Mouse (Mus musculus): ENCODE measurements around the gene Tmprss4. TPM values are rescaled to one million over a fixed set of nuclear protein-coding genes. Genes with fewer than 3 reads are reported as not detected.

Gene Tmprss4
- total RNA-seq, 2 experiments from 2014 or later = not detected

GRCm38 (mm10) chr9:45138191-45139032, 65.5 kb downstream of the Tmprss4 start, which contains the start of gene Scn4b:
Scn4b (plus strand) TSS chr9:45138395.
- DNase-seq (ENCODE audit: low spot score in 2 of 2) = peak; percentile 19 to 41

DNA sequence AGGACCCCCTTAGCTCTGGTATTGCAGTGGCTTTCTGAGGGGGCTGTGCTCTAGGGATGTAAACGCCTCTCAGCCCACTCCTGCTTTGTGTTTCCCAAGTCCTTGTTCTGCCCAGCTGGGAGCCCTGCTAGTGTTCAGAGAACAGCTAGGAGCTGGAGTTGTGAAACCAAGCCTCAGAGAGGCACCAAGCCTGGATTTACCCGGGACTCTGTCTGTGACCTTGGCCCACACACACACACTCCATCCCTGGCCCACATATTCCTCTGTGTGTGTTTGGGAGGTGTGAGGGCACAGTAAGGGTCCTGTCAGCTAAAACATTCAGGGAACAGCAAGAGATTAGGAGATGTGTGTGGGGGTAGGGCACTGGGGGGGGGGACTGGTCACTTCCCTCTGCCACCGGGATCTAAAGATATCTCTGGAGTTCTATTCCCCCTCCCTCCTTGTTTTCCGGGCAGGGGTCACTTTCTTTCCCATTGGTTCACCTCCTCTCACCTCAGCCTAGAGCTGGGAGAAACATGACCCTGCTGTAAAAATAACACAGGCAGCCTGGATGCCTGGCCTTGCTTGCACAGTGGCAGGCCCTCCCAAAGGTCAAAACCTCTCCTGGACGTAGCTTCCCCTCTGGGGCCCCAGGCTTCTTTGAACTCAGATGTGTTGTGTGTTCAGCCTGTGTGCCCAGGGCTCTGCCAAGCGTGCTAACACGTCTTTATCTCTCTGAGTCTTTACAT, 67.3 kb downstream of the Tmprss4 start:
- DNase-seq (ENCODE audit: low spot score in 2 of 2) = no peak

DNA sequence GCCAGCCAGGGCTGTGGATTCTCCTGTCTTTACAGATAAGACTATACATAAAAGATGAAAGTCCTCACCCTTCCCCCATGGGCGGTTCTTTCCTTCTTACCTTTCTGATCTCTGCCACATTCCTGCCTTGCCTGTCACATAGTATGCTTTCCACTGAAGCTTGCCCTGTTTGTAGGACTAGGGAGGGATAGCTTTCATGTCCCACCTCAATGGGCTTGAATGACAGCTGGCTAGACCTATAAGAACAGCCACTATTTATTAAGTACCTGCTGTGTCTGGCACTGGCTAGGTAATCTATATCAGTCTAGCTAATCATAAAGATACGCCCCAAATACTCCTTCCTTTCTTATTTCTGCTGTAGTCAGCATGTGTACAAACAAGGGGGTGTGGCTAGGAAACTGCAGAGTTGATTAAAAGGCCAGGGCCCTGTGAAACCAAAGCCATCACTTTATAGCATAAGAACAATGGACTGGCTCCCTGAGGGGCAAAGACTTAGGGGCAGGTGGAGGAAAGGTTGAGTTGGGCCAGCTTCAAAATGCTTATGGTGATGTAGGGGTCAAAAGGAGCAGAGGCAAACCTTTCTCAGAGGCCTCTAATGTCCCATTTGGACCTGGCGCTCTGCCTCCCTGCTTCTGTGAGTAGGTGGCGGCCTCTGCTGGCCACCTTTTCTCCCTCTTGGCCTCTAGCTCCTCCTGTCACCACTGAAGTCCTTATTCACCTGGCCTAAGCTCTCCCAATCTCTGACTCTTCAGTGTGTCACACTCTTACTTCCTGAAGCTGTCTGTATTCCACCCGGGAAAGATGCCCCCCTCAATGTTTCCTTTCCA, 70.2 kb downstream of the Tmprss4 start:
- DNase-seq (ENCODE audit: low spot score in 2 of 2) = peak; percentile 36 to 53

GRCm38 (mm10) chr9:45130119-45130518, 73.8 kb downstream of the Tmprss4 start:
- no peak for DNase-seq (ENCODE audit: low spot score in 2 of 2)

- no peak for DNase-seq (ENCODE audit: low spot score in 2 of 2)
Measured at GRCm38 (mm10) chr9:45126941-45127340, 77.0 kb downstream of the Tmprss4 start.

DNA sequence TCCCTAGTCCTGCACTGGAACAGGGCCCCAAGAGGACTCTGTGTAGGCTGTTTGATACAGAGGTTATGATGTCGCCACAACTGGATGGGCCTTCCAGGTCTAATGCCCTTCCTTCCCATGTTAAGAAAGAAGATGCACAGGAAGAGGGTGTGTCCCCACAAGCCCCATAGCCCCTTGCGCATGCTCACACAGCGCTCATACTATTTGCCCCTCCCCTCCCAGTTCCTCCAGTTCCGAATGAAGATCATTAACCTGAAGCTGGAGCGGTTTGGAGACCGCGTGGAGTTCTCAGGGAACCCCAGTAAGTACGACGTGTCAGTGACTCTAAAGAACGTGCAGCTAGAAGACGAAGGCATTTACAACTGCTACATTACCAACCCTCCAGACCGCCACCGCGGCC, 78.7 kb downstream of the Tmprss4 start:
- DNase-seq (ENCODE audit: low spot score in 2 of 2) = no peak

Other genes with a start within 250 kb of the Tmprss4 start
- 100 to 1,000 TPM in 1 of 2 experiments, 10 to 100 TPM in 1; 85.6 to 103 TPM for gene Ube4a, start 238.5 kb downstream of the Tmprss4 start, total RNA-seq (2021)
- 1 to 10 TPM in 1 of 2 experiments, under 1 TPM in 1; 0.33 to 1.6 TPM for gene Cd3g, start 223.7 kb downstream of the Tmprss4 start, total RNA-seq (2021)
- under 1 TPM in 1 of 2 experiments, not detected in 1; 0.93 TPM for gene Cd3d, start 222.3 kb downstream of the Tmprss4 start, total RNA-seq (2021)
- gene Cd3e, start 194.5 kb downstream of the Tmprss4 start, total RNA-seq (2021) = 1 to 10 TPM in 1 of 2 experiments, under 1 TPM in 1; 0.27 to 2.0 TPM
- 10 to 100 TPM; 10.5 to 12.9 TPM for gene Mpzl2, start 164.3 kb downstream of the Tmprss4 start, total RNA-seq (2021)
- 1 to 10 TPM; 7.3 to 9.1 TPM for gene Mpzl3, start 148.9 kb downstream of the Tmprss4 start, total RNA-seq (2021)
- 1 to 10 TPM; 3.3 to 6.8 TPM for gene Jaml, start 124.9 kb downstream of the Tmprss4 start, total RNA-seq (2021)
- 10 to 100 TPM; 11.1 to 11.2 TPM for gene Scn2b, start 86.3 kb downstream of the Tmprss4 start, total RNA-seq (2021)
- 1 to 10 TPM in 1 of 2 experiments, under 1 TPM in 1; 0.90 to 1.1 TPM for gene Scn4b, start 65.7 kb downstream of the Tmprss4 start, total RNA-seq (2021)
- 1 to 10 TPM in 1 of 2 experiments, under 1 TPM in 1; 0.86 to 1.3 TPM for gene BC049352, start 22.1 kb downstream of the Tmprss4 start, total RNA-seq (2021)
- gene Il10ra, start 65.1 kb upstream of the Tmprss4 start, total RNA-seq (2021) = 1 to 10 TPM; 3.8 to 4.3 TPM
- gene Tmprss13, start 115.0 kb upstream of the Tmprss4 start, total RNA-seq (2021) = under 1 TPM; 0.10 to 0.27 TPM
- 100 to 1,000 TPM; 209 to 250 TPM for gene Fxyd6, start 166.1 kb upstream of the Tmprss4 start, total RNA-seq (2021)
- gene Fxyd2, start 195.6 kb upstream of the Tmprss4 start, total RNA-seq (2021) = 1 to 10 TPM; 4.5 to 8.9 TPM
- 1 to 10 TPM in 1 of 2 experiments, under 1 TPM in 1; 0.53 to 1.3 TPM for gene Dscaml1, start 222.5 kb upstream of the Tmprss4 start, total RNA-seq (2021)